Mouse (Mus musculus): ENCODE measurements at regions not wholly inside any gene's neighbourhood (a gene's known extent, or its start where the extent isn't known, plus 50 kb on each side); places are given as distances from the start of the nearest gene placed in this dataset.

- TF ChIP-seq CTCF (IDR thresholded peaks at IDR 0.05; ENCODE audit: extremely low read depth, insufficient read depth, low read length): no peak
- no peak for TF ChIP-seq POLR2A (IDR thresholded peaks at IDR 0.05; ENCODE audit: extremely low read depth, insufficient read depth, low read length)
These were observed 51.5 kb upstream of the Zfp644 start for GRCm38 (mm10) chr5:106748527-106749138.

Measured in cortical plate, adult 2 months (tissue).